Mouse (Mus musculus): ENCODE results near the gene Dip2b. TPM values are rescaled to one million over a fixed set of nuclear protein-coding genes. Genes with fewer than 3 reads are reported as not detected.

Dip2b gene
- polyA plus RNA-seq, 1 experiment from 2014 or later, result 21.1 TPM

- Histone ChIP-seq H3K4me2 (ENCODE audit: low read length) (no peak overlapping the region), H3K27ac (ENCODE audit: low read length) (no peak overlapping the region), H3K27me3 (replicated peaks; ENCODE audit: control insufficient read depth, insufficient read depth, low read length) (no peaks in the 10 kb centered on the region), H3K9ac (replicated peaks; ENCODE audit: low read depth, low read length) (no peak overlapping the region), H3K4me1 (replicated peaks; ENCODE audit: control insufficient read depth, insufficient read depth, low read length) (no peaks in the 10 kb centered on the region), H3K36me3 (ENCODE audit: control insufficient read depth, insufficient read depth) (peaks cover 6% of the 10 kb centered on the region; the same call in 1 of the 2 replicates), H3K9me3 (ENCODE audit: control insufficient read depth, low read length) (no peaks in the 10 kb centered on the region), H3K4me3 (replicated peaks; ENCODE audit: low read length) (no peak overlapping the region)
- WGBS, result 17% methylated on average over 4 of the region's 4 CpGs
- no peak for ATAC-seq
Observed at GRCm38 (mm10) chr15:100263246-100263905, 224.9 kb downstream of the Dip2b start.

- WGBS, result 88% methylated on average over 4 of the region's 5 CpGs
- H3K4me2 ChIP-seq (ENCODE audit: low read length), result no peak overlapping the region
- no peak overlapping the region for H3K4me3 ChIP-seq (replicated peaks; ENCODE audit: low read length)
- no peaks in the 10 kb centered on the region for H3K4me1 ChIP-seq (replicated peaks; ENCODE audit: control insufficient read depth, insufficient read depth, low read length)
- H3K36me3 ChIP-seq (ENCODE audit: control insufficient read depth, insufficient read depth), result 0 out of 2 replicates have a peak, but pooled peaks cover 4% of the 10 kb centered on the region
- no peak for ATAC-seq
- H3K27me3 ChIP-seq (replicated peaks; ENCODE audit: control insufficient read depth, insufficient read depth, low read length), result no peaks in the 10 kb centered on the region
- H3K9me3 ChIP-seq (ENCODE audit: control insufficient read depth, low read length), result no peaks in the 10 kb centered on the region
- H3K9ac ChIP-seq (replicated peaks; ENCODE audit: low read depth, low read length), result no peak overlapping the region
- H3K27ac ChIP-seq (ENCODE audit: low read length), result no peak overlapping the region
Observed at GRCm38 (mm10) chr15:100265586-100266325, 227.3 kb downstream of the Dip2b start.

GRCm38 (mm10) chr15:100268916-100269315 is 230.5 kb downstream of the Dip2b start:
- 0 out of 2 replicates have a peak, but pooled peaks cover 4% of the 10 kb centered on the region for H3K9me3 ChIP-seq (ENCODE audit: control insufficient read depth, low read length)
- no peak overlapping the region for H3K4me3 ChIP-seq (replicated peaks; ENCODE audit: low read length)
- WGBS, result 76% methylated on average over 2 of the region's 2 CpGs
- H3K36me3 ChIP-seq (ENCODE audit: control insufficient read depth, insufficient read depth), result no peaks in the 10 kb centered on the region
- H3K9ac ChIP-seq (replicated peaks; ENCODE audit: low read depth, low read length), result no peak overlapping the region
- H3K27me3 ChIP-seq (replicated peaks; ENCODE audit: control insufficient read depth, insufficient read depth, low read length), result no peaks in the 10 kb centered on the region
- H3K27ac ChIP-seq (ENCODE audit: low read length), result no peak overlapping the region
- no peaks in the 10 kb centered on the region for H3K4me1 ChIP-seq (replicated peaks; ENCODE audit: control insufficient read depth, insufficient read depth, low read length)
- ATAC-seq, result no peak
- H3K4me2 ChIP-seq (ENCODE audit: low read length), result no peak overlapping the region

Other genes with a start within 250 kb of the Dip2b start
- gene Lima1, start 163.2 kb upstream of the Dip2b start, polyA plus RNA-seq (2015; fragmentation: Nextera tagmentation; extraction: Ambion mirVana), result 38.0 and 43.5 TPM in 2 replicates
- not detected in 2 replicates for gene Fam186a, start 71.6 kb upstream of the Dip2b start, polyA plus RNA-seq (2015; fragmentation: Nextera tagmentation; extraction: Ambion mirVana)
- 27.4 and 31.5 TPM in 2 replicates for gene Larp4, start 68.6 kb upstream of the Dip2b start, polyA plus RNA-seq (2015; fragmentation: Nextera tagmentation; extraction: Ambion mirVana)
- 18.9 and 21.4 TPM in 2 replicates for gene Atf1, start 189.2 kb downstream of the Dip2b start, polyA plus RNA-seq (2015; fragmentation: Nextera tagmentation; extraction: Ambion mirVana)
- gene Tmprss12, start 242.2 kb downstream of the Dip2b start, polyA plus RNA-seq (2015; fragmentation: Nextera tagmentation; extraction: Ambion mirVana), result not detected in 2 replicates

Measured in forebrain, embryonic 16.5 days (tissue).